Mouse (Mus musculus) heart, adult 2 months (tissue): Measurements from ENCODE around the gene Sycp2. TPM values are rescaled to one million over a fixed set of nuclear protein-coding genes. Genes with fewer than 3 reads are reported as not detected.
A peak's percentile ranks its signal among the peaks of the same experiment; 100 is the strongest.

Experiments used
- DNase-seq, 2 experiments: peaks; one replicate each; pipeline ENCODE4 v3.0.0; 2021
- H3K27ac ChIP-seq: fragments of 200-600 bp; 2 replicates; pipeline ENCODE4 v1.8.1; 2022
- H3K27me3 ChIP-seq: fragments of 200-500 bp; 2 replicates; pipeline ENCODE4 v1.6.1; 2012; ENCODE audit warnings: mild to moderate bottlenecking, low read length, inconsistent platforms, mixed read lengths; ENCODE audit not compliant: control insufficient read depth, insufficient read depth
- H3K36me3 ChIP-seq: fragments of 200-500 bp; 2 replicates; pipeline ENCODE4 v1.6.1; 2012; ENCODE audit warnings: low read length, inconsistent platforms; ENCODE audit not compliant: control insufficient read depth, insufficient read depth
- H3K4me1 ChIP-seq: fragments of 200-500 bp; 2 replicates; pipeline ENCODE4 v1.6.1; 2011; ENCODE audit warnings: low read length; ENCODE audit not compliant: control insufficient read depth, insufficient read depth
- H3K4me3 ChIP-seq: fragments of 200-600 bp; 2 replicates; pipeline ENCODE4 v1.8.1; 2022
- H3K79me2 ChIP-seq: fragments of 200-500 bp; replicated peaks from 2 replicates; pipeline ENCODE4 v1.6.1; 2012; ENCODE audit warnings: mild to moderate bottlenecking, inconsistent platforms, low read length, moderate library complexity, mixed read lengths; ENCODE audit not compliant: control insufficient read depth, insufficient read depth
- H3K9ac ChIP-seq: fragments of 200-500 bp; 2 replicates; pipeline ENCODE4 v1.6.1; 2012; ENCODE audit warnings: low read depth, mild to moderate bottlenecking, control low read depth, inconsistent platforms, low read length, mixed read lengths
- CTCF ChIP-seq: fragments of 200-600 bp; IDR thresholded peaks from 2 replicates; pipeline ENCODE4 v1.8.1; 2022; ENCODE audit warnings: antibody characterized with exemption, mild to moderate bottlenecking, moderate library complexity
- EP300 ChIP-seq: fragments of 200-500 bp; IDR thresholded peaks from 2 replicates; pipeline ENCODE4 v1.6.1; 2011; ENCODE audit warnings: low read depth, low read length, control low read depth; ENCODE audit not compliant: insufficient read depth
- POLR2A ChIP-seq: fragments of 200-500 bp; IDR thresholded peaks from 2 replicates; pipeline ENCODE4 v1.6.1; 2011; ENCODE audit warnings: mild to moderate bottlenecking, low read depth, low read length, control low read depth; ENCODE audit not compliant: insufficient read depth
- WGBS: fragments of 180-500 bp; shearing (Covaris S2); methylation state at CpG from one replicate; pipeline ENCODE4 v1.1.7; 2018; 5-methylcytosine and 5-hydroxymethylcytosine counted together
- intact Hi-C: fragments of 180-260 bp; cut with DNase I; formaldehyde crosslinking; loops from one replicate; pipeline ENCODE4 v1.15.1; 2025
- polyA plus RNA-seq: library from polyadenylated mRNA; depleted of rRNA; stranded (reverse); fragments of >200 nt; gene quantifications from 2 replicates; pipeline ENCODE4 v1.2.3, GENCODE M21; 2012
- total RNA-seq, 2 experiments: library from RNA; stranded (reverse); gene quantifications; 2 replicates each; pipeline ENCODE4 v1.2.3; 2021

Gene Sycp2
- total and polyA plus RNA-seq, 3 experiments, result 0.04 to 0.89 (median 0.84) TPM

GRCm38 (mm10) chr2:178337878-178338277 is 69.6 kb downstream of the Sycp2 start:
- Histone ChIP-seq H3K36me3 (no peaks in the 10 kb centered on the region), H3K9ac (no peak overlapping the region), H3K79me2 (no peaks in the 10 kb centered on the region), H3K27me3 (no peaks in the 10 kb centered on the region), H3K4me3 (no peak overlapping the region), H3K4me1 (no peaks in the 10 kb centered on the region), H3K27ac (no peak overlapping the region)
- WGBS, result 36% methylated on average over 1 of the region's 1 CpGs
- no peak for DNase-seq
- no peak for TF ChIP-seq EP300
- peak; percentile 76 for TF ChIP-seq CTCF
- intact Hi-C loops, result loop anchor here (1.0 to 2.0 kb wide), 2 partner anchors 49 to 239 kb away; no protein-coding TSS in a partner anchor

- no peak overlapping the region for H3K4me3 ChIP-seq
- H3K27ac ChIP-seq, result no peak overlapping the region
- no peak for DNase-seq
- H3K4me1 ChIP-seq, result peaks cover 3% of the 10 kb centered on the region; the same call in 1 of the 2 replicates
- 45% methylated on average over 1 of the region's 1 CpGs for WGBS
- H3K27me3 ChIP-seq, result no peaks in the 10 kb centered on the region
- H3K9ac ChIP-seq, result no peak overlapping the region
- intact Hi-C loops, result no loop called here
- TF ChIP-seq EP300 (no peak), POLR2A (no peak), CTCF (no peak)
- no peaks in the 10 kb centered on the region for H3K79me2 ChIP-seq
- no peaks in the 10 kb centered on the region for H3K36me3 ChIP-seq
These were observed 77.5 kb downstream of the Sycp2 start for GRCm38 (mm10) chr2:178329986-178330385.

GRCm38 (mm10) chr2:178329551-178329950 is 77.9 kb downstream of the Sycp2 start:
- WGBS, result 60% methylated on average over 5 of the region's 5 CpGs
- Histone ChIP-seq H3K9ac (no peak overlapping the region), H3K27me3 (no peaks in the 10 kb centered on the region), H3K4me1 (peaks cover 3% of the 10 kb centered on the region; the same call in 1 of the 2 replicates), H3K79me2 (no peaks in the 10 kb centered on the region), H3K27ac (no peak overlapping the region), H3K4me3 (no peak overlapping the region), H3K36me3 (no peaks in the 10 kb centered on the region)
- TF ChIP-seq EP300, result no peak
- TF ChIP-seq POLR2A, result no peak
- TF ChIP-seq CTCF, result no peak
- intact Hi-C loops, result no loop called here
- peak in 1 of 2 experiments; percentile 19 for DNase-seq

GRCm38 (mm10) chr2:178327466-178328040 is 79.9 kb downstream of the Sycp2 start:
- 9% methylated on average over 12 of the region's 12 CpGs for WGBS
- no peaks in the 10 kb centered on the region for H3K27me3 ChIP-seq
- DNase-seq, result peak; percentile 49 to 54

GRCm38 (mm10) chr2:178326750-178327465 is 80.6 kb downstream of the Sycp2 start:
- peak overlapping the region; percentile 61; the same call in 1 of the 2 replicates for H3K27ac ChIP-seq
- no peak overlapping the region for H3K9ac ChIP-seq
- intact Hi-C loops, result no loop called here
- H3K36me3 ChIP-seq, result no peaks in the 10 kb centered on the region
- TF ChIP-seq POLR2A (no peak), CTCF (no peak), EP300 (no peak)
- H3K4me3 ChIP-seq, result no peak overlapping the region
- peaks cover 3% of the 10 kb centered on the region; the same call in 1 of the 2 replicates for H3K4me1 ChIP-seq
- DNase-seq, result peak in 1 of 2 experiments; percentile 1
- H3K79me2 ChIP-seq, result no peaks in the 10 kb centered on the region
- 10% methylated on average over 5 of the region's 5 CpGs for WGBS
- H3K27me3 ChIP-seq, result no peaks in the 10 kb centered on the region

More at GRCm38 (mm10) chr2:178327466-178328040, 79.9 kb downstream of the Sycp2 start:
- Histone ChIP-seq H3K4me1 (peaks cover 3% of the 10 kb centered on the region; the same call in 1 of the 2 replicates), H3K4me3 (no peak overlapping the region), H3K9ac (no peak overlapping the region), H3K36me3 (no peaks in the 10 kb centered on the region), H3K79me2 (no peaks in the 10 kb centered on the region), H3K27ac (no peak overlapping the region; the same call in 1 of the 2 replicates)
- TF ChIP-seq CTCF, result no peak
- TF ChIP-seq EP300, result no peak
- no peak for TF ChIP-seq POLR2A
- intact Hi-C loops, result no loop called here

- no peak overlapping the region for H3K27ac ChIP-seq
- H3K36me3 ChIP-seq, result no peaks in the 10 kb centered on the region
- H3K9ac ChIP-seq, result no peak overlapping the region
- TF ChIP-seq EP300 (no peak), CTCF (no peak), POLR2A (no peak)
- H3K79me2 ChIP-seq, result no peaks in the 10 kb centered on the region
- DNase-seq, result peak in 1 of 2 experiments; percentile 1
- H3K27me3 ChIP-seq, result no peaks in the 10 kb centered on the region
- peaks cover 3% of the 10 kb centered on the region; the same call in 1 of the 2 replicates for H3K4me1 ChIP-seq
- intact Hi-C loops, result no loop called here
- WGBS, result 91% methylated on average over 10 of the region's 10 CpGs
- H3K4me3 ChIP-seq, result no peak overlapping the region
These were observed 81.4 kb downstream of the Sycp2 start for GRCm38 (mm10) chr2:178326067-178326466.
